Mouse (Mus musculus) lung, postnatal 0 days (tissue): ENCODE measurements around the gene Tdp2. TPM values are rescaled to one million over a fixed set of nuclear protein-coding genes. Genes with fewer than 3 reads are reported as not detected.

Experiments used
- ATAC-seq: fragments of 200-750 bp; cut with Nextera tagmentation; 2 replicates; pipeline ENCODE4 v1.8.0; 2017; ENCODE audit warnings: moderate library complexity
- DNase-seq: peaks from one replicate; pipeline ENCODE4 v3.0.0-alpha.2; 2016; ENCODE audit warnings: low spot score
- H3K27ac ChIP-seq: fragments of 300-500 bp; sonication (generic); 2 replicates; pipeline ENCODE4 v1.5.1; 2014; ENCODE audit warnings: antibody characterized with exemption, mild to moderate bottlenecking, low read length, mixed read lengths
- H3K27me3 ChIP-seq: fragments of 300-500 bp; sonication (generic); replicated peaks from 2 replicates; pipeline ENCODE4 v1.6.1; 2014; ENCODE audit warnings: low read length, mixed read lengths; ENCODE audit not compliant: insufficient read depth
- H3K36me3 ChIP-seq: fragments of 300-500 bp; sonication (generic); 2 replicates; pipeline ENCODE4 v1.6.1; 2014; ENCODE audit warnings: low read length, mixed read lengths; ENCODE audit not compliant: insufficient read depth
- H3K4me1 ChIP-seq: fragments of 300-500 bp; sonication (generic); 2 replicates; pipeline ENCODE4 v1.6.1; 2014; ENCODE audit warnings: antibody characterized with exemption, low read depth, low read length, mixed read lengths; ENCODE audit not compliant: insufficient read depth
- H3K4me2 ChIP-seq: fragments of 300-500 bp; sonication (generic); replicated peaks from 2 replicates; pipeline ENCODE4 v1.6.1; 2014; ENCODE audit warnings: low read depth, mild to moderate bottlenecking, low read length, moderate library complexity, mixed read lengths
- H3K4me3 ChIP-seq: fragments of 300-500 bp; sonication (generic); 2 replicates; pipeline ENCODE4 v1.5.1; 2014; ENCODE audit warnings: low read depth, low read length
- H3K9ac ChIP-seq: fragments of 300-500 bp; sonication (generic); replicated peaks from 2 replicates; pipeline ENCODE4 v1.6.1; 2014; ENCODE audit warnings: low read depth, mild to moderate bottlenecking
- H3K9me3 ChIP-seq: fragments of 300-500 bp; sonication (generic); 2 replicates; pipeline ENCODE4 v1.6.1; 2016; ENCODE audit warnings: low read length, mixed read lengths
- CTCF ChIP-seq: IDR thresholded peaks from 2 replicates; pipeline ENCODE4 v1.5.1; 2016; ENCODE audit warnings: antibody characterized with exemption, mild to moderate bottlenecking
- EP300 ChIP-seq: IDR thresholded peaks from 2 replicates; pipeline ENCODE4 v1.6.1; 2016; ENCODE audit warnings: antibody characterized with exemption, mild to moderate bottlenecking, control low read depth
- WGBS: fragments of 180-500 bp; shearing (Covaris S2); extraction: QIAGEN DNeasy Blood & Tissue Kit; methylation state at CpG from one replicate; pipeline ENCODE4 v1.1.7; 2014; 5-methylcytosine and 5-hydroxymethylcytosine counted together
- polyA plus RNA-seq: library from polyadenylated mRNA; unstranded; fragments of >200 nt; fragmentation: Nextera tagmentation; extraction: Ambion mirVana; gene quantifications from 2 replicates; pipeline ENCODE4 v1.2.1, GENCODE M21; 2015

Gene Tdp2
- polyA plus RNA-seq, 1 experiment from 2014 or later: 21.2 TPM

DNA sequence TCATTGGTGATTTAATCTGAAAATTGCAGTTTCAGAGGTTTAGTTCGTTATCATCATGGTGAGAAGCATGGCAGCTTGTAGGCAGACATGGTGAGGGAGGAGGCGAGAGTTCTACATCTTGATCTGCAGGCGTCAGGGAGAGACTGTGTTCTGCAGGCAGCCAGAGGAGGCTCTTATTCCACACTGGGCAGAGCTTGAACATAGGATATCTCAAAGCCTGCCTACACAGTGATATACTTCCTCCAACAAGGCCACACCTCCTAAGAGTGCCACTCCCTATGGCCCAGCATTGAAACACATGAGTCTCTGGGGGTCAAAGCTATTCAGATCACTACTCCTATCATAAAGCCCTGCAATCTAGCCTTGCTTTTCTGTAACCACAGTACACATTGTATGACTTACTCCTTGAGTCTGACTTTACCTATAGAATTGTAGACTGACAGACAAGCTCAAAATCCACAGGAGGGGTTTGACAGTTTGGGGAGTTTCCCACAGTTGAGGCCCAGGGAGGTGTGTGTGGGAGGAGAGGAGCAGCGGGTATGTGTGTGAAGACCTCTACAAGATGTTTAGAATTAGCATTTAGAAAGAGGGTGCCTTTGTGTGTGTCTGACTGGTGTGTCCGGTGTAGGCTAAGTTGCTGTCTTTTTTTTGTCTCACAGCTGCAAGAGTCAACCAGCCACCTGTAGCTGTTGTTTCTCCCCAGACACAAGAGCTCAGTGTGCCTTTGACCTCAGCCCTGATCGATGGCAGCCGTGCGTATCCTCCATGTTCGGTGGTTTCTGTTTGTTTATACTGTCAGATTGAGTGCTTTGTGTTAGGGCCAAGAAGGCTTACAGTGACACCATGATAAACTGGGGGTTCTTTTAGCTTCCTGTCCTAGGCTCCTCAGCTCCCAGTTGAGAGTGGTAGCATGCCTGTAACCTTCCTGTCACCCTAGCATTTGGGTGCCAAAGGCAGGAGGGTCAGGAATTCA is 35.2 kb downstream of the Tdp2 start:
- TF ChIP-seq EP300: no peak
- TF ChIP-seq CTCF: no peak
- Histone ChIP-seq H3K4me2 (no peak overlapping the region), H3K9ac (no peak overlapping the region), H3K4me1 (no peaks in the 10 kb centered on the region), H3K27ac (no peak overlapping the region), H3K9me3 (no peaks in the 10 kb centered on the region), H3K4me3 (no peak overlapping the region), H3K27me3 (no peaks in the 10 kb centered on the region), H3K36me3 (no peaks in the 10 kb centered on the region)
- WGBS: 46% methylated on average over 9 of the region's 9 CpGs
- DNase-seq (no peak), ATAC-seq (no peak)

DNA sequence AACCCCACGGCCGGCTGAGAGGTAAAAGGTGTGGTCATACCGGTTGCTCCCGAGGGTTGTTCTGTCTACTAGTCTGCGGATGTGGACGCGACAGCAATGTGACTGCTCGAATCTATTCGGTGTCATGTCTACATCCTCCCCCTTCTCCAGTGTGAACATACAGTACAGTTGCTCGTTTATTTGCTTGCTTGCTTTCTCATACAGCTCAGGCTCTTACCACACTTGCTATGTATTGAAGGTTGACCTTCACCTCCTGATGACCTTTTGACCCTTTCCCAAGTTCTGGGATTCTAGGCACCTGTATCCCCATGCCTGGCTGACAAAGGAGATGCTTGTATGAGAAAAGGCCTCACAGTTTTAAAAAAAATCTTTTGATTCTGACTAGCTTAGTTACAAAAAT is 36.3 kb downstream of the Tdp2 start:
- 85% methylated on average over 10 of the region's 10 CpGs for WGBS
- H3K4me2 ChIP-seq: no peak overlapping the region
- H3K27me3 ChIP-seq: no peaks in the 10 kb centered on the region
- H3K4me1 ChIP-seq: no peaks in the 10 kb centered on the region
- H3K9me3 ChIP-seq: no peaks in the 10 kb centered on the region
- ATAC-seq (no peak), DNase-seq (no peak)
- no peak for TF ChIP-seq CTCF
- no peak overlapping the region for H3K27ac ChIP-seq
- H3K9ac ChIP-seq: no peak overlapping the region
- H3K36me3 ChIP-seq: no peaks in the 10 kb centered on the region
- no peak overlapping the region for H3K4me3 ChIP-seq

DNA sequence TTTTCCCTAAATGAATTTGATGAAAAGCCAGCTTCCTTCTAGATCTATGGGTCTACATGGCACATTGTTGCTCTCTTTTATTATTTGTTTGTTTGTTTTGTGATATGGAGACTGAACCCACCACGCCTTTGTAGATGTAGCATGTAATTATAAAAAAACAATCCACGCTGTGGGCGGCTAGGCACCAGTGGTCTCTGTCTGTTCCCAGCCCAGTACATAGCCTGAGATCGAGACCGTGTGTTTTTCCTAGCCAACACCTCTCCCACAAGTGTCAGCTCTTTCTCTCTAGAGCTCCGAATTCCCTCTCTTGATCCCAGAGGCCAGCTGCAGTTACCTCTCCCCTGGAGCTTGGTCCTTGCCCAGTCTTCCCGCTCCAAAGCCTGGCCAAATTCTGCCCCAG is 36.8 kb downstream of the Tdp2 start:
- TF ChIP-seq EP300 (no peak), CTCF (no peak)

DNA sequence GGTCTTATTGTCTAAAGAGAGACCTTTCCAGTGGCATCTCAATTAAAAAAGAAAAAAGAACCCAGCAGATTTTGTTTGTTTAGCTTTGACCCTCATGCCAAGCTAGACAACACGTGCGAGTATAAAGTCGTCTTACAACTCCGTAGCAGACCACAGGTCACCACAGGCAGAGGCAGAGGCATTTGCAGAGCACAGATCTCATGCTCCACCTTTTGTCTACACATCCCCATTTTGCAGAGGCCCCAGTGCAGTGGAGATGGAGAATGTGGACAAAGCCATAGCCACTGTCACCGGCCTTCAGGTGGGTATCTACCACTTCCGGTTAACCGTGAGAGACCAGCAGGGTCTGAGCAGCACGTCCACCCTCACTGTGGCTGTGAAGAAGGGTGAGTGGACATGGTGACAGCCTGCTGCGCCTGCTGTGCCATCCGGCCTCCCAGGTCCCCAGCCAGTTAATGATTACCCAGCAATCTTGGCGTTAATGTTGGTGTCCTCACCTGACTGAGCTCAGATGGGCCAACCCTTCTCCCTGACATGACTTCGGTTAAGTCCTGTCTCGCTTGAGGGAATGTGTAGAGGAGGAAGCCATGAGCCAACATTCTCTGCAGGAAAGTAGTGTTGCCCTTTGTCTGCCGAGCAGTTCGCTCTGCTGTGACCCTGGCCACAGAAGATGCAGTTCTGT is 48.0 kb downstream of the Tdp2 start:
- ATAC-seq: no peak
- WGBS: 77% methylated on average over 15 of the region's 15 CpGs
- H3K4me1 ChIP-seq: no peaks in the 10 kb centered on the region
- H3K9me3 ChIP-seq: no peaks in the 10 kb centered on the region
- H3K4me3 ChIP-seq: no peak overlapping the region
- no peak overlapping the region for H3K4me2 ChIP-seq
- no peaks in the 10 kb centered on the region for H3K27me3 ChIP-seq
- DNase-seq: no peak
- H3K27ac ChIP-seq: no peak overlapping the region
- TF ChIP-seq EP300 (no peak), CTCF (no peak)
- H3K9ac ChIP-seq: no peak overlapping the region
- H3K36me3 ChIP-seq: no peaks in the 10 kb centered on the region

More for the DNA sequence above, 36.8 kb downstream of the Tdp2 start:
- H3K36me3 ChIP-seq: no peaks in the 10 kb centered on the region
- no peak for ATAC-seq
- no peak overlapping the region for H3K4me3 ChIP-seq
- no peak overlapping the region for H3K4me2 ChIP-seq
- no peak overlapping the region for H3K9ac ChIP-seq
- H3K4me1 ChIP-seq: no peaks in the 10 kb centered on the region
- no peak for DNase-seq
- H3K27ac ChIP-seq: no peak overlapping the region
- H3K27me3 ChIP-seq: no peaks in the 10 kb centered on the region
- H3K9me3 ChIP-seq: no peaks in the 10 kb centered on the region
- 82% methylated on average over 7 of the region's 7 CpGs for WGBS

DNA sequence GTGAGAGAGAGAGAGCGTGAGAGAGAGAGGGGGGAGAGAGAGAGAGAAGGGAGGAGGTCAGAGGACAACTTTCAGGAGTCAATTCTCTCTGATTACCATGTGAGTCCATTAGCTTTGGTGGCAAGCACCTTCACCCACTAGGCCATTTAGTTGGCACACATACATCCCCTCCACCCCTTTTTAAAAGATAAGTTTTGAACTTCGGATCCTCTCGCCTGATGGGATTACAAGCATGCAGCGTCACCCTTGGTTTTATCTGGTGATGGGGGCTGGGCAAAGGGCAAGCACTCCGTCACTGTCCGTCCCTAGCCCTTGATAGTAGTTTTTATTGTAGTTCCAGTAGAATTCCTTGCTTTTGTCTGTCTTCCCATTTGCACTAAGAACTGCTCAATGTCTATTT is 48.7 kb downstream of the Tdp2 start:
- ATAC-seq: no peak
- Histone ChIP-seq H3K4me1 (no peaks in the 10 kb centered on the region), H3K4me2 (no peak overlapping the region), H3K36me3 (no peaks in the 10 kb centered on the region), H3K4me3 (no peak overlapping the region), H3K9ac (no peak overlapping the region), H3K27me3 (no peaks in the 10 kb centered on the region), H3K9me3 (no peaks in the 10 kb centered on the region), H3K27ac (no peak overlapping the region)
- WGBS: 63% methylated on average over 6 of the region's 6 CpGs
- TF ChIP-seq CTCF: no peak
- no peak for TF ChIP-seq EP300
- DNase-seq: no peak

DNA sequence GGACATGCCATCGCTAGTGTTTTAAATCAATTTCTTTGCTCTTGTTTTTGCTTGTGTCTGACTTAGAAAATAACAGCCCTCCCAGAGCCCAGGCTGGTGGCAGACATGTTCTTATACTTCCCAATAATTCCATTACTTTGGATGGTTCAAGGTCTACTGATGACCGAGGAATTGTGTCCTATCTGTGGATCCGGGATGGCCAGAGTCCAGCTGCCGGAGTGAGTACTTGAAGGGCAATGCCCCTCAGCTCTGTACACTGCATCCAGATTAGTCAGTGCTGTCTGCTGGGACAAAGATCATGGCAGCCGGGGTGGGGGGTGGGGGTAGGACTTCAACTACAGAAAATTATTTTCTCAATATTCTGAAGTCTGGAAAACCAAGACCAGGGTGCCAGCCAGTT is 49.2 kb downstream of the Tdp2 start:
- 81% methylated on average over 5 of the region's 5 CpGs for WGBS

More for the DNA sequence above, 49.2 kb downstream of the Tdp2 start:
- DNase-seq (no peak), ATAC-seq (no peak)
- no peak overlapping the region for H3K27ac ChIP-seq
- H3K36me3 ChIP-seq: no peaks in the 10 kb centered on the region
- TF ChIP-seq EP300: no peak
- no peak for TF ChIP-seq CTCF
- no peak overlapping the region for H3K4me2 ChIP-seq
- H3K9ac ChIP-seq: no peak overlapping the region
- no peaks in the 10 kb centered on the region for H3K27me3 ChIP-seq
- H3K9me3 ChIP-seq: no peaks in the 10 kb centered on the region
- no peak overlapping the region for H3K4me3 ChIP-seq
- no peaks in the 10 kb centered on the region for H3K4me1 ChIP-seq
